Mouse (Mus musculus): Measurements from ENCODE around the gene Cept1. TPM values are rescaled to one million over a fixed set of nuclear protein-coding genes. Genes with fewer than 3 reads are reported as not detected.

Gene Cept1
- polyA plus RNA-seq, 1 experiment from 2014 or later, result 40.7 TPM

- Histone ChIP-seq H3K27ac (no peak overlapping the region), H3K4me2 (replicated peaks) (no peak overlapping the region), H3K4me3 (no peak overlapping the region), H3K9me3 (replicated peaks) (no peaks in the 10 kb centered on the region), H3K27me3 (no peaks in the 10 kb centered on the region), H3K9ac (no peak overlapping the region), H3K36me3 (no peaks in the 10 kb centered on the region), H3K4me1 (no peaks in the 10 kb centered on the region)
- 94% methylated on average over 2 of the region's 2 CpGs for WGBS
- no peak for ATAC-seq (ENCODE audit: low FRiP score)
These were observed 85.5 kb downstream of the Cept1 start for GRCm38 (mm10) chr3:106462059-106462470.

GRCm38 (mm10) chr3:106457298-106457869 is 90.2 kb downstream of the Cept1 start:
- ATAC-seq (ENCODE audit: low FRiP score), result no peak
- Histone ChIP-seq H3K9ac (no peak overlapping the region), H3K36me3 (no peaks in the 10 kb centered on the region), H3K4me1 (no peaks in the 10 kb centered on the region), H3K27me3 (no peaks in the 10 kb centered on the region), H3K4me2 (replicated peaks) (no peak overlapping the region), H3K27ac (no peak overlapping the region), H3K4me3 (no peak overlapping the region), H3K9me3 (replicated peaks) (no peaks in the 10 kb centered on the region)
- WGBS, result 83% methylated on average over 2 of the region's 2 CpGs

- 77% methylated on average over 4 of the region's 4 CpGs for WGBS
These were observed 95.0 kb downstream of the Cept1 start for GRCm38 (mm10) chr3:106452616-106453015.

More at GRCm38 (mm10) chr3:106452616-106453015, 95.0 kb downstream of the Cept1 start:
- H3K9me3 ChIP-seq (replicated peaks), result no peaks in the 10 kb centered on the region
- no peaks in the 10 kb centered on the region for H3K27me3 ChIP-seq
- H3K4me2 ChIP-seq (replicated peaks), result no peak overlapping the region
- H3K4me3 ChIP-seq, result no peak overlapping the region
- H3K27ac ChIP-seq, result no peak overlapping the region
- H3K4me1 ChIP-seq, result no peaks in the 10 kb centered on the region
- no peak overlapping the region for H3K9ac ChIP-seq
- H3K36me3 ChIP-seq, result no peaks in the 10 kb centered on the region
- no peak for ATAC-seq (ENCODE audit: low FRiP score)

Other genes with a start within 250 kb of the Cept1 start
- gene Chil6, start 141.6 kb downstream of the Cept1 start, polyA plus RNA-seq (2016; fragmentation: Nextera tagmentation; extraction: Ambion mirVana), result not detected in 2 replicates
- gene Dennd2d, start 65.4 kb downstream of the Cept1 start, polyA plus RNA-seq (2016; fragmentation: Nextera tagmentation; extraction: Ambion mirVana), result 0.43 and 0.48 TPM in 2 replicates
- 49.1 and 50.2 TPM in 2 replicates for gene Dram2, start within 50 bp of the Cept1 start, polyA plus RNA-seq (2016; fragmentation: Nextera tagmentation; extraction: Ambion mirVana)
- gene Lrif1, start 137.2 kb upstream of the Cept1 start, polyA plus RNA-seq (2016; fragmentation: Nextera tagmentation; extraction: Ambion mirVana), result 20.1 and 22.8 TPM in 2 replicates
- gene Cd53, start 242.3 kb upstream of the Cept1 start, polyA plus RNA-seq (2016; fragmentation: Nextera tagmentation; extraction: Ambion mirVana), result 4.1 and 5.8 TPM in 2 replicates

Measured in hindbrain, embryonic 12.5 days (tissue).